Mouse (Mus musculus) T-helper 1 cell (primary cell): ENCODE measurements around the gene Fam129c.

ENCODE experiments used
- in situ Hi-C: fragments of 300-600 bp; cut with MboI, MseI; formaldehyde crosslinking; loops from one replicate; pipeline ENCODE4 v1.15.1; 2025; ENCODE audit warnings: high pct_unique_total_duplicates

The Fam129c gene

GRCm38 (mm10) chr8:71602666-71603334 lies 5.4 kb downstream of the Fam129c start:
- in situ Hi-C loops: loop anchor here (5.0 to 25.0 kb wide), 2 partner anchors 40 to 1760 kb away; partner anchors contain the start of gene Large1

- in situ Hi-C loops: loop anchor here (5.0 to 25.0 kb wide), 2 partner anchors 42 to 1758 kb away; partner anchors contain the start of gene Large1
These were observed 6.6 kb downstream of the Fam129c start for GRCm38 (mm10) chr8:71604021-71604420.

GRCm38 (mm10) chr8:71610822-71611651 lies 13.6 kb downstream of the Fam129c start, which contains the start of gene Colgalt1:
Gene Colgalt1 (plus strand): TSS chr8:71610998.
- in situ Hi-C loops: loop anchor here (25.0 kb wide), 1 partner anchor 1751 kb away; the partner anchor contains the start of gene Large1

- in situ Hi-C loops: loop anchor here (25.0 kb wide), 1 partner anchor 1750 kb away; the partner anchor contains the start of gene Large1
These were observed 14.7 kb downstream of the Fam129c start for GRCm38 (mm10) chr8:71612141-71612540.

- in situ Hi-C loops: loop anchor here (25.0 kb wide), 1 partner anchor 1749 kb away; the partner anchor contains the start of gene Large1
These were observed 16.0 kb downstream of the Fam129c start for GRCm38 (mm10) chr8:71613418-71613817.

- in situ Hi-C loops: loop anchor here (25.0 kb wide), 1 partner anchor 1743 kb away; the partner anchor contains the start of gene Large1
These were observed 22.3 kb downstream of the Fam129c start for GRCm38 (mm10) chr8:71619786-71620185.

- in situ Hi-C loops: no loop called here
These were observed 27.6 kb downstream of the Fam129c start for GRCm38 (mm10) chr8:71625088-71625487.

GRCm38 (mm10) chr8:71626753-71627152 lies 29.3 kb downstream of the Fam129c start:
- in situ Hi-C loops: no loop called here

GRCm38 (mm10) chr8:71627265-71628099 lies 30.0 kb downstream of the Fam129c start:
- in situ Hi-C loops: no loop called here

- in situ Hi-C loops: no loop called here
These were observed 31.1 kb downstream of the Fam129c start for GRCm38 (mm10) chr8:71628396-71629095.

GRCm38 (mm10) chr8:71629096-71629697 lies 31.7 kb downstream of the Fam129c start:
- in situ Hi-C loops: no loop called here

GRCm38 (mm10) chr8:71629781-71630212 lies 32.3 kb downstream of the Fam129c start:
- in situ Hi-C loops: no loop called here

- in situ Hi-C loops: no loop called here
These were observed 33.3 kb downstream of the Fam129c start for GRCm38 (mm10) chr8:71630761-71631160.

- in situ Hi-C loops: no loop called here
These were observed 34.4 kb downstream of the Fam129c start for GRCm38 (mm10) chr8:71631897-71632296.

- in situ Hi-C loops: no loop called here
These were observed 35.7 kb downstream of the Fam129c start for GRCm38 (mm10) chr8:71633164-71633563.

- in situ Hi-C loops: no loop called here
These were observed 36.7 kb downstream of the Fam129c start for GRCm38 (mm10) chr8:71633981-71634667.

GRCm38 (mm10) chr8:71637149-71638095 lies 40.0 kb downstream of the Fam129c start:
- in situ Hi-C loops: no loop called here

GRCm38 (mm10) chr8:71638321-71638720 lies 40.9 kb downstream of the Fam129c start:
- in situ Hi-C loops: no loop called here
